Mouse (Mus musculus): Measurements from ENCODE around the gene Ano6. TPM values are rescaled to one million over a fixed set of nuclear protein-coding genes. Genes with fewer than 3 reads are reported as not detected.
A peak's percentile ranks its signal among the peaks of the same experiment; 100 is the strongest.

Ano6 gene
- total and polyA plus RNA-seq, 3 experiments = 14.9 to 27.0 (median 18.4) TPM

GRCm38 (mm10) chr15:95797144-95797983, 6.7 kb downstream of the Ano6 start (continued):
- TF ChIP-seq SIN3A (IDR thresholded peaks at IDR 0.05; ENCODE audit: low read length) (peak; percentile 73; the same call in 1 of the 2 replicates), RAD21 (IDR thresholded peaks at IDR 0.05; ENCODE audit: low read depth, low read length) (peak; percentile 37), MAFK (IDR thresholded peaks at IDR 0.05; ENCODE audit: insufficient replicate concordance, low read length) (0 out of 2 replicates have a peak, but pooled peaks have one; percentile 14)

GRCm38 (mm10) chr15:95798266-95798665, 7.6 kb downstream of the Ano6 start:
- Histone ChIP-seq H3K27ac (ENCODE audit: insufficient read depth, low read depth) (peak overlapping the region; percentile 64; the same call in 1 of the 2 replicates), H3K4me2 (ENCODE audit: insufficient read depth, low read depth, poor library complexity, severe bottlenecking) (peak overlapping the region; percentile 81), H3K4me3 (replicated peaks in 1 of 3; ENCODE audit: low read depth in 2 of 3, low read length in 2 of 3, poor library complexity in 1 of 3) (no peak overlapping the region), H3K9ac (ENCODE audit: insufficient read depth, low read depth) (no peak overlapping the region), H3K79me2 (replicated peaks; ENCODE audit: control insufficient read depth, extremely low read depth, insufficient read depth, poor library complexity, severe bottlenecking) (peaks cover 45% of the 10 kb centered on the region), H3K27me3 (replicated peaks) (no peaks in the 10 kb centered on the region), H3K36me3 (replicated peaks in 1 of 2; ENCODE audit: control insufficient read depth in 1 of 2, insufficient read depth in 1 of 2, low read length in 1 of 2) (peaks cover 2 to 35% of the 10 kb centered on the region in 2 experiments), H3K9me3 (replicated peaks; ENCODE audit: low read length) (no peaks in the 10 kb centered on the region), H3K4me1 (ENCODE audit: control insufficient read depth in 1 of 2, insufficient read depth in 2 of 2) (peaks cover 31 to 92% of the 10 kb centered on the region in 2 experiments)
- TF ChIP-seq MAX (IDR thresholded peaks at IDR 0.05; ENCODE audit: low read length) (no peak), POLR2AphosphoS2 (IDR thresholded peaks at IDR 0.05; ENCODE audit: low read depth, low read length) (no peak), TCF12 (IDR thresholded peaks at IDR 0.05; ENCODE audit: low read depth, low read length) (peak; percentile 46), RCOR1 (conservative IDR thresholded peaks at IDR 0.05; ENCODE audit: low read depth, low read length) (no peak), ZKSCAN1 (IDR thresholded peaks at IDR 0.05; ENCODE audit: borderline replicate concordance, low read depth, low read length) (no peak), RAD21 (IDR thresholded peaks at IDR 0.05; ENCODE audit: low read depth, low read length) (no peak), JUND (conservative IDR thresholded peaks at IDR 0.05; ENCODE audit: low read depth, low read length) (no peak), MXI1 (IDR thresholded peaks at IDR 0.05; ENCODE audit: low read depth, low read length) (no peak), PAX5 (IDR thresholded peaks at IDR 0.05; ENCODE audit: low read length) (no peak), USF1 (IDR thresholded peaks at IDR 0.05; ENCODE audit: low read depth, low read length) (no peak), IRF4 (IDR thresholded peaks at IDR 0.05; ENCODE audit: low read depth, low read length) (peak; percentile 66; the same call in 1 of the 2 replicates), EP300 (IDR thresholded peaks at IDR 0.05; ENCODE audit: low read length) (peak; percentile 71), CHD2 (IDR thresholded peaks at IDR 0.05; ENCODE audit: low read length) (no peak), ETS1 (conservative IDR thresholded peaks at IDR 0.05; ENCODE audit: low read depth, low read length) (no peak), MAZ (IDR thresholded peaks at IDR 0.05; ENCODE audit: low read depth, low read length) (no peak), NRF1 (IDR thresholded peaks at IDR 0.05; ENCODE audit: low read depth, low read length) (no peak), CTCF (conservative IDR thresholded peaks at IDR 0.05 in 1 of 2, IDR thresholded peaks at IDR 0.05 in 1 of 2; ENCODE audit: low read depth in 2 of 2, low read length in 2 of 2) (no peak), TBP (conservative IDR thresholded peaks at IDR 0.05; ENCODE audit: low read depth, low read length) (no peak)
- peak; percentile 30 for DNase-seq (ENCODE audit: extremely low read depth)
- dilution Hi-C loops (cut with MboI; ENCODE audit: extremely low pct_ligation_motif_present, extremely low pct_unique_long_range_greater_than_20kb, low sequenced_read_pairs) (no loop called here), in situ Hi-C loops (cut with MboI; ENCODE audit: low pct_ligation_motif_present, low pct_unique_long_range_greater_than_20kb, low sequenced_read_pairs) (no loop called here)

All from CH12.LX (cell line).